Mouse (Mus musculus) layer of hippocampus, adult 2 months (tissue): Measurements from ENCODE around the gene Rpl3l. TPM values are rescaled to one million over a fixed set of nuclear protein-coding genes. Genes with fewer than 3 reads are reported as not detected.
"Not testable (repeated sequence)": the region's sequence is repeated elsewhere in the genome, so short reads cannot be mapped to it uniquely, and the experiment has no call there.

Source experiments
- DNase-seq, 2 experiments: peaks; one replicate each; pipeline ENCODE4 v3.0.0; 2022; ENCODE audit warnings: low spot score in 2 of 2
- H3K27ac ChIP-seq: fragments of 200-600 bp; 2 replicates; pipeline ENCODE4 v1.8.1; 2022
- H3K4me3 ChIP-seq: fragments of 200-600 bp; 2 replicates; pipeline ENCODE4 v1.8.1; 2022; ENCODE audit warnings: mild to moderate bottlenecking
- CTCF ChIP-seq: fragments of 200-600 bp; conservative IDR thresholded peaks from 2 replicates; pipeline ENCODE4 v1.8.1; 2022; ENCODE audit warnings: antibody characterized with exemption, mild to moderate bottlenecking, moderate library complexity
- total RNA-seq, 2 experiments: library from RNA; stranded (reverse); gene quantifications; 2 replicates each; pipeline ENCODE4 v1.2.3; 2021

Rpl3l gene
- total RNA-seq, 2 experiments from 2014 or later: 0.38 to 0.61 TPM

- Histone ChIP-seq H3K27ac (no peak overlapping the region), H3K4me3 (no peak overlapping the region)
- no peak for DNase-seq
- no peak for TF ChIP-seq CTCF
These were observed 21.8 kb upstream of the Rpl3l start for GRCm38 (mm10) chr17:24705821-24706220.

DNA sequence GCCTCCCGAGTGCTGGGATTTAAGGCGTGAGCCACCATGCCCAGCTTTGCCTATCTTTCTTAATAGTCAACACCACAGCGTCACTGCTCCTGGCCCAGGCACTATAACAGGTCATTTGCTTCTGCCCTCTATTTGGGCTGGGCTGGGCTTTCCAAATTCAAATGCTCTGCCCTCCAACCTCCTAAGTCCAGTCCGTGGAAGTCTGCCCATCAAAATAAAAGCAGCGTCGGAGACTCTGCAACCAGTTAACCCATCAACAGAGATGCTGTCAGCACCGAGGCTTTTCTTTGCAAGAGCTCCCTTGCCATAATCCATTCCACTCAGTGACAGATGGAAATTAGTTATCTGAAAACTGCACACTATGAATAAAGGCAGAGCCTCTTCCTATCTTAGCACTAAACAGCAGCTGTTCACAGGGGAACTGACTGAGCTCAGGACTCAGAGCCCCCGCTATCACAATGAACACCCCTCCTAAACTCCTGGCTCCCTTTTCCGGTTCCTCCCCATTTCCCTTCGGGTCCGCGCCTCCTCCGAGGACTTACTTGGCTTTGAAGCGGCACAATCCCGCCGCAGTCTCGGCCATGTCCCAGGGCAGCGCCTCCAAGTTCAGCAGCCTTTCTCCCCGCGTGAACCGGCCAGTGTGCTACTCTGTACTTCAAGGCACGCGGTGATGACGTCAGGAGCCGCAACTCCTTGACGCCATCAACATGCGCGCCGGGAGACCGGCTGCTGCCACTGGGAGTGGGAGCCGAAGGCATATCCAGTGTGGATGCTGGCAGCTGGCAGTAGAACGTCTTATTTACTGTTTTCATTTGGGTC lies 20.4 kb upstream of the Rpl3l start, which contains the start of gene Tbl3:
TSS of gene Tbl3 (minus strand) at position 679 of the 819 bp plus-strand sequence.
- no peak for TF ChIP-seq CTCF

DNA sequence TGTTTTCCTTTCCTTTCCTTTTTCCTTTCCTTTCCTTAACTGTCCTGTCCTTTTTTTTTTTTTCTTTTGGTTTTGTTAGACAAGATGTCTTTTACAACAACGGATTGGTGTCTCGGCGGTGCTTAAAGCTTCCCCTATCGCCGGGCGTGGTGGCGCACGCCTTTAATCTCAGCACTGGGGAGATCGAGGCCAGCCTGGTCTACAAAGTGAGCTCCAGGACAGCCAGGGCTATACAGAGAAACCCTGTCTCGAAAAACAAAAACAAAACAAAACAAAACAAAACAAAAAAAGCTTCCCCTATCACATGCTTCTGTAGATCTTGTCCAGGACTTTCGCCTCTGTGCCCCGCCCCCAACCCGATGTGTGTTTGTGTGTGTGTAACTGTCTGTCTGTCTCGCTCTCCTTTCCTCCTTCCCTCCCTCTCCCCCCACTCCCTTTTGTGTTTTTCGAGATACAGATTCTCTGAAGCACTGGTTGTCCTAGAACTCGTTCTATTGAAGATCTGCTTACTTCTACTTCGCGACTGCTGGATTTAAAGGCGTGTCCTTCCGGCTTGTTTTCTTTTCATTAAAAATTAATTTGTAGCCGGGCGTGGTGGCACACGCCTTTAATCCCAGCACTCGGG lies 19.7 kb upstream of the Rpl3l start:
- H3K4me3 ChIP-seq: peak overlapping the region; percentile 92
- no peak for DNase-seq
- no peak for TF ChIP-seq CTCF
- peak overlapping the region; percentile 85 for H3K27ac ChIP-seq

More for the DNA sequence above, 20.4 kb upstream of the Rpl3l start, which contains the start of gene Tbl3:
- DNase-seq: peak; percentile 92 to 97
- peak within 1 kb of the TSS; percentile 92 for H3K4me3 ChIP-seq
- H3K27ac ChIP-seq: peak within 1 kb of the TSS; percentile 85

GRCm38 (mm10) chr17:24708646-24709045 lies 19.0 kb upstream of the Rpl3l start:
- H3K4me3 ChIP-seq: no peak overlapping the region
- no peak for DNase-seq
- peak; percentile 78 for TF ChIP-seq CTCF
- no peak overlapping the region for H3K27ac ChIP-seq

GRCm38 (mm10) chr17:24715556-24715955 lies 12.1 kb upstream of the Rpl3l start:
- no peak for TF ChIP-seq CTCF
- no peak for DNase-seq
- no peak overlapping the region for H3K27ac ChIP-seq
- no peak overlapping the region for H3K4me3 ChIP-seq

DNA sequence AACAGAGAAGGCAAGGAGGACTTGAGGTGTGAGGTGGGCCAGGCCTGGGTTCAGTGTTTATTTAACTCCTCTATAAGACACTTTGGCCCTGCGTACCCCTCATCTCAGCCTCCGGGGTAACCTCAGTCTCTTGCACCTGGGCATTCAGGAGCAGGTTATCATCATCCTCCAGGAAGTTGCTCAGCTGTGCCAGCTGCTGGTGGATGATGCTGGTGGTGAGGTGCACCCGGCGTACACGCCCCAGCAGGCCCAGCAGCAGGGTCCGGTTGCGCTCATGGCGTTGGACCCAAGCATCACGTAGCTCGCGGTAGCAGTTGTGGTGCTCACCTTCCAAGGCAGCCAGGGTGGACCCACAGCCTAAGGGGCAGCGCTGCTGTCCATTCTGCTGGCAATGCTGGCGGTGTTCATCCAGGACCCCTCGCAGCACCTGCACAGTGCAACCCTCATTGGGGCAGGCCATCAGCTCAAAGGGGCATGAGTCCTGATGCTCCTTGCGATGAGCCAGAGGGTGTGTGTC lies 11.4 kb upstream of the Rpl3l start:
- no peak overlapping the region for H3K4me3 ChIP-seq
- no peak for DNase-seq
- TF ChIP-seq CTCF: no peak
- no peak overlapping the region for H3K27ac ChIP-seq

GRCm38 (mm10) chr17:24717943-24718342 lies 9.7 kb upstream of the Rpl3l start, which contains the start of the genes Rnf151 and Rps2:
Rnf151 (minus strand) TSS chr17:24718063.
Rps2 (plus strand) TSS chr17:24718116.
- no peak for DNase-seq
- peak within 1 kb of the TSS; percentile 76 for H3K4me3 ChIP-seq
- H3K27ac ChIP-seq: no peak within 1 kb of the TSS
- no peak for TF ChIP-seq CTCF

DNA sequence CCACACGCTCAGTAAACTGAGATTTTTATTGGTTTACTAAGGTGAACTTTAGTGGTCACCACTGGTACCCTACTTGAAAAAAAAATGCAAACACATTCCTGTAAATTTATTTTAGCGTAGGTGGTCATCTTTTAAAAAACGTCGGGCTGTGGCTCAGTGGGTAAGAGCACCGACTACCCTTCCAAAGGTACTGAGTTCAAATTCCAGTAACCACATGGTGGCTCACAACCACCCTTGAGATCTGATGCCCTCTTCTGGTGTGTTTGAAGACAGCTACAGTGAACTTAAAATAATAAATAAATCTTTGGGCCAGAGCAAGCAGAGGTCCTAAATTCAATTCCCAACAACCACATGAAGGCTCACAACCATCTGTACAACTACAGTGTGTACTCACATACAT lies 8.7 kb upstream of the Rpl3l start:
- not testable (repeated sequence) for DNase-seq
- Histone ChIP-seq H3K4me3 (peak overlapping the region; percentile 76), H3K27ac (peak overlapping the region; percentile 88; the same call in 1 of the 2 replicates)
- TF ChIP-seq CTCF: peak; percentile 45

DNA sequence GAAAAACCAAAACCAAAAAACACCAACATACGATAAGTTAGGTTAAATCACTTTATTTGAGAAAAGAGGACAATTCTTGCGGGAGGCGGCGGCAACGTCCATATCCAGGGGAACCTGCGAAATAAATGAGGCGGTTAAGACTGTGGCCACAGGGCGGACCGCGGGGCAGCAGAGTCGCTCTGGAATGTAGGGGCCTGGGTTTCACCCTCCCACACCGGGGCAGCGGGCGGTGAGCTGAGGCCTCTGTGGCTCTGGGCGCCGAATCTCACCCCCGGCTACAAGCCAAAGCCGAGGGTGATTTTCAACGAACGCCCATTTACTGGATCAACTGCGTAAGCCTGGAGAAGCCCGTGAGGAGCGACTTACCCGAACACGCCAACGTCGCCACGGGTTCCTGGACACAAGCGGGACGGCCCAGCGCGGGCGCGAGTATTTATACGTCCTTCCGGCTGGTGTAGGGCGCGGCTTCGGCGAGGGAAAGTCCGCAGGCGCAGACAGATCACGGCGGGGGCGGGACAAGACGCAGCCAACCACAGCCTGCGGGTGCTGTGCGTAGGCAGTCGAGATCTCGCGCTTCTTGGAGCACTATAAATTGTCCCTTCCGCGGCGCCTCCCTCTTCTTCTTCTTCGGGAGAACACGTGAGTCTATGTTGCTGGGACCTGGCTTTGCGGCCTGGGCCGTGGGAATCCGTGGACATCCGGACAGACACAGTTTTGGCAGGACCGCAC lies 8.0 kb upstream of the Rpl3l start:
- H3K27ac ChIP-seq: peak overlapping the region; percentile 88
- no peak for TF ChIP-seq CTCF

GRCm38 (mm10) chr17:24720616-24721015 lies 7.0 kb upstream of the Rpl3l start:
- DNase-seq: not testable (repeated sequence)
- H3K4me3 ChIP-seq: peak overlapping the region; percentile 76
- peak overlapping the region; percentile 83 for H3K27ac ChIP-seq

More for the DNA sequence above, 8.0 kb upstream of the Rpl3l start:
- peak overlapping the region; percentile 76 for H3K4me3 ChIP-seq
- peak; percentile 98 to 99 for DNase-seq

GRCm38 (mm10) chr17:24721383-24721955 lies 6.2 kb upstream of the Rpl3l start:
- DNase-seq: not testable (repeated sequence)
- H3K4me3 ChIP-seq: peak overlapping the region; percentile 31

GRCm38 (mm10) chr17:24722220-24722924 lies 5.2 kb upstream of the Rpl3l start:
- Histone ChIP-seq H3K27ac (no peak overlapping the region), H3K4me3 (peak overlapping the region; percentile 8; the same call in 1 of the 2 replicates)
- TF ChIP-seq CTCF: no peak
- no peak for DNase-seq

More at GRCm38 (mm10) chr17:24721383-24721955, 6.2 kb upstream of the Rpl3l start:
- H3K27ac ChIP-seq: not testable (repeated sequence)
